Mouse (Mus musculus): ENCODE results near the gene Zmynd10. TPM values are rescaled to one million over a fixed set of nuclear protein-coding genes. Genes with fewer than 3 reads are reported as not detected.
A peak's percentile ranks its signal among the peaks of the same experiment; 100 is the strongest.

Gene Zmynd10
- total RNA-seq, 2 experiments from 2014 or later, result not detected

DNA sequence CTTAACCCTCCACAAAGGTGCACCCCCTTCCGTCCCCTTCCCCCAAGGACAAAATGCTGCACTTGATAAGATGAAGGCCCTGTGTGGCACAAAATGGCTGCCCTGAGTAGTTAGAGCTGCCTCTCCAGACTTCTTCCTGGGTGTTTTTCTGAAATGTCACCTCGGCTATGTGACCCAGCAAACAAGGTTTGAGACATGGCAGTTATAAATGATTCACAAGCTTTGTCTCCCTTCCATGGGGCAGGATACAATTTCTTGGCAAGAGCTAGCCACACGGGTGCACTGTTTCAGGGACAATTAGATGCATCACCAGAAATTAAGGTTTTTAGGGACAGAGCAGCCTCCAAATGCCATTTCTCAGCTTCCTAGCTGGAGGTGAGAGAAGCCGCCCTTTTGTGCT lies 6.7 kb upstream of the Zmynd10 start:
- no peak for DNase-seq

DNA sequence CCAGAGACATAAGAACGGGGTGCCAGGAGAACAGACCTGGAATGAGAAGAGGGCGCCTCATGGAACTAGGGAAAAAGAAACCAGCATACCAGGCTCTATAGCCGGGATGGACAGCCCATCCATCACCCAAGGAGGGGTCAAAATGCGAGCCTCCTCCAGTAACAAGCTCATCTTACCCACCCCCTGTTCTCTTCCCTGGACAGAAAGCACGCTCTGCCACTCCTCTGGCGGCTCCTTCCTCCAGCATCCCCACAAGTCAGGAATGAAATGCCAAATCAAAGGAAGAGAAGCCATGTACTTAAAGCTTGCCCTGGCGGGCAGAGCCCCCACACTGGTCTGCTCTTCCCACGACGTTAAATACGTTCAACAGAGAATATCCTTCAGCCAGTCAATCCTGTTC lies 6.1 kb upstream of the Zmynd10 start:
- no peak for DNase-seq

DNA sequence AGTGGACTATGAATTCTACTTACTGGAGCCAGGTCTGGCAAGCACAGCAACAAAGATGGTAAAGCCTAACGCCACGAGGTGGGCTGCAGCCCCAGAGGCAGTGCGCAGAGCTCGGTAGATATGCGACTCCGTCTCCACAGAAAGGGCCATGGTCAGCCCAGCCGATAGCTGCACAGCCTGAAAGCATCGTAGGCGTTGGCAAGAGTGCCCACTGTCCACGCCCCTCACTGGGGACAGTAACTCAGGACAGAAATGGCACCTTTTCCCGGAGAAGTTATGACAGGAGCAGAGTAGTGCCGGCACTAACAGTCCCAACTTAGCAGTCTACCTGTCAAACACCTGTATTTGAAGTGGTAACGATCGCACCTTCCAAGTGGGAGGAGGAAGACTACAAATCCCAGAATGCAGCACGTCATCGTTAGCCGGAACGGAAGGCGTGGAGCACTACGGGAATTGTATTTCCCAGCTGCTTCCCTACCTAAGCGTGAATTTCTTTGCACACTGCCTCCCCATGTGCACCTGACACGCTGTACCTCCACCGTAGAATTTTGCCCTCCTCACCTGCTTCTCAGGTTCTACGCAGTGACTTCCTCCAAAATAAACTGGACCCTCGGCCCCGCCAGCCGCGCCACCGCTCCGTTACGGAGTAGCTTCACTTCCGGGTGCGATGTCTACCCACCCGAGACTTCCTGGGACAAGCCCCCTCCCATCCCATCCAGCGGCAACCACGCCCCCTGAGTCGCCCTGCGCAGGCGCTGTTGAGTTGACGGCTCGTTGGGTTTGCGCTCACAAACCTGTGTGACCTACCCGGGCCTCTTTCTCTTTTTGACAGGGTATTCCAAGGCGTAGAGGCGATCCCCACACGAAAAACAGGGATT lies 5.4 kb upstream of the Zmynd10 start, which contains the start of the genes Cyb561d2 and Nprl2:
Gene Cyb561d2 (minus strand): TSS at position 720 of the 878 bp plus-strand sequence.
Gene Nprl2 (plus strand): TSS at position 753 of the 878 bp plus-strand sequence.
- peak; percentile 96 for DNase-seq

DNA sequence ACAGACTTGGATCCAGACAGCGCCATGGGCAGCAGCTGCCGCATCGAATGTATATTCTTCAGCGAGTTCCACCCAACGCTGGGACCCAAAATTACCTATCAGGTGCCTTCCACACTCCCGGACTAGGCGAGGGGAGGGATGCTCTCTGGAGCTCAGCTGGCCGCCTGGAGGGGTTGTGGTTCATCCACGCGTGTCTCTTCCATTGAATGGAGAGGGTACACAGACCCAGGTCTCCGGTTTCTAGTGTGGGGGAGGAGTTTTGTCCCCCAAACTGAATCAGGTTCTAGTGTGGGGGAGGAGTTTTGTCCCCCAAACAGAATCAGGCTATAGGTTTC lies 4.8 kb upstream of the Zmynd10 start:
- no peak for DNase-seq

DNA sequence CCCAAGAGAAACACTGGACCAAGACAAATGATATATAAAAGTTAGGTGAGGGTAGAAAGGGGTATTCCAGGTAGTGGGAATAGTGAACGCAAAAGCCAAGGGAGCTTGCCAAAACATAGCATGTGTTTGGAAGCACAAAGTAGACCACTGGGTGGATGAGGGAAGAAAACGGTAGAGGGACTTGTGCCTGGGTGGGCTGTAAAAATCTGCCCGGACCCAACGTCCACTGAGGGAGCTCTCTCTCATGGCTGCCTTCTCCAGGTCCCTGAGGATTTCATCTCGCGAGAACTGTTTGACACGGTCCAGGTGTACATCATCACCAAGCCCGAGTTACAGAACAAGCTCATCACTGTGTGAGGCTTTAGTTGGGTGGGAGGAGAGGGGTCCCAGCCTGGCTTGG lies 4.4 kb upstream of the Zmynd10 start:
- no peak for DNase-seq

DNA sequence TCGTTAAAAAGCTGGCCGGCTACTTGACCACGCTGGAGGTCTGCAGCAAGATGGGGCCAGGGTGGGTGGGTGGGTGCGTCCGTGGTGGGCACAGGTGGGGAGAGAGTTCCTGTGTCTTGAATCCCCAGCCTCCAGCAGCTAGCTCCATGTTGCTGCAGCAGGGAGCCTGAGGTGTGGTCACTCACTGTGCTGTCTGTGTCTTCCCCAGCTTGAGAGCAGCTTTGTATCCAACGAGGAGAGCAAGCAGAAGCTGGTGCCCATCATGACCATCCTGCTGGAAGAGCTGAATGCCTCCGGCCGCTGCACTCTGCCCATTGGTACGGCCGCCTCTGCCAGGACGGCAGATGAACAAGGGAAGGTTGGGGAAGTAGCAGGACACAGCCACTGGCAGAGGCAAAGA lies 3.8 kb upstream of the Zmynd10 start:
- DNase-seq, result no peak

DNA sequence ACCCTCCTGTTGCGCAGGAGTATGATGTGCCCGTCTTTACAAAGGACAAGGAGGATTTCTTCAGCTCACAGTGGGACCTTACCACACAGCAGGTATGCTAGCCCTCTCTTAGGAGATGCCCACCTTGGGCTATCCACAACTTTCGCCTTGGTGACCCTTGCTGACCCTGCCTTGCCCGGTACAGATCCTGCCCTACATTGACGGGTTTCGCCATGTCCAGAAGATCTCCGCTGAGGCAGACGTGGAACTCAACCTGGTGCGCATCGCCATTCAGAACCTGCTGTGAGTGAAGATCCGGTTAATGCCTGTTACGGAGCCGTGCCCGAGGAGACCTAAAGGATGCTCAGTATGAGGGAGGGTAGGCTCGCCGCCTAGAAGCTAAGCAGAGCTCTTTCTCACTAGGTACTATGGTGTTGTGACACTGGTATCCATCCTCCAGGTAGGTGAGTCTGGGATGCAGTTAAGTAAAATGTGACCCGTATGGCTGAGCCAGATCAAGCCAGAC lies 2.9 kb upstream of the Zmynd10 start:
- DNase-seq, result no peak

DNA sequence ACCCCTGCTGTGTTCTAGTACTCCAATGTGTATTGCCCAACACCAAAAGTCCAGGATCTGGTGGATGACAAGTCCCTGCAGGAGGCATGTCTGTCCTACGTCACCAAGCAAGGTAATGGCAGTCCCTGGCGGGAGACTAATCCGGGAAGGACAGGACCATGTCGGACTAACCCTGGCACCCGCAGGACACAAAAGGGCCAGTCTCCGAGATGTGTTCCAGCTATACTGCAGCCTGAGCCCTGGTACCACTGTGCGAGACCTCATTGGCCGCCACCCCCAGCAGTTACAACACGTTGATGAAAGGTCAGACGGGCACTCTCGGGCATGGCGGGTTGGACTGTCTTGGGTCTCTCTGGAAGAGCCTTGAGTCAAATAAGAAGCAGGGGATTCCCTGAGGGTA lies 2.4 kb upstream of the Zmynd10 start:
- no peak for DNase-seq

DNA sequence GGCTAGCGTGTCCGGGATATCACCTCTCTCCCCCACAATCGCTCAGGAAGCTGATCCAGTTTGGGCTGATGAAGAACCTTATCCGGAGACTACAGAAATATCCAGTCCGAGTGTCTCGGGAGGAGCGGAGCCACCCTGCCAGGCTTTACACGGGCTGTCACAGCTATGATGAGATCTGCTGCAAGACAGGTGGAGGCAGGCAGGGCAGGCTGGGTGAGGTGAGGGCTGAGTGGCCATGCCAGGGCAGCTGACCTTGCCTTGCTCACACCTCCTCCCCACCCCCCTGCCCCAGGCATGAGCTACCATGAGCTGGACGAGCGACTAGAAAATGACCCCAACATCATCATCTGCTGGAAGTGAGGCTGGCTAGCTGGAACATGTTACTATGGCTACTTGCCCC lies 1.9 kb upstream of the Zmynd10 start:
- DNase-seq, result no peak

DNA sequence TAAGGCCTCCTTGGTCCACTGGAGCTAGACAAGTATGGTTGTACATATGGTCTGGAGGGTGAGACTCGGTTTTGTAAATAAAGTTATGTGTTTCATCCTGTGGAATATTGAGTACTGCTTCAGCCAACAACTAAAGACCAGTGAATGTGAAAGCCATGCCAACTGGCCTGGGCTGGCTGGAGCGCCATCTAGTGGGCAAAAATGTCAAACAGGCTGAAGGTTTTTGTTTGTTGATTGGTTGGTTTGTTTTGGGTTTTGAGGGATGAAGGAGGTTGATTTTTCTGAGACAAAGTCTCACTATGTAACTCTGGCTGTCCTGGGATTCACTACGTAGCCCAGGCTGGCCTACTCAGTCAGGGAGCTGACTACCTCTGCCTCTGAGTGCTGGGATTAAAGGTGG lies 1.5 kb upstream of the Zmynd10 start:
- DNase-seq, result peak; percentile 88

DNA sequence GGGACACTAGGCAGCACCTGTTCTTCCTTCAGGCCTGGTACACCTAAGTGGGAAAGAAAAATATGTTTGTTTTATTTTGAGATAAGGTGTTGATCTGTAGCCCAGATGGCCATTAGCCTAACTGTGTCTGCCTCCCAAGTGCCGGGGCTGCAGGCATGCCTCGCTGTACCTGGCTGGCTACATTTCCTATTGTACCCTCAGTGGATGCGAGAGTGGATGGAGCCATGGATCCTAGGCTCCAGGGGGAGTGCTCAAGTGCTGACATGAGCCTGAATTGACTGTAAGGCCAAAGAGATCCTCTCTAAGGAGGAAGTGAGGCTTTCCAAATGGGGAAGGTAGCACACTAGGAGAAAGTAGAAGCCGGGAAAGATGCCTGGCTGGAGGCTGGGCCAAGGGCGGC lies 859 bp downstream of the Zmynd10 start:
- DNase-seq, result no peak

DNA sequence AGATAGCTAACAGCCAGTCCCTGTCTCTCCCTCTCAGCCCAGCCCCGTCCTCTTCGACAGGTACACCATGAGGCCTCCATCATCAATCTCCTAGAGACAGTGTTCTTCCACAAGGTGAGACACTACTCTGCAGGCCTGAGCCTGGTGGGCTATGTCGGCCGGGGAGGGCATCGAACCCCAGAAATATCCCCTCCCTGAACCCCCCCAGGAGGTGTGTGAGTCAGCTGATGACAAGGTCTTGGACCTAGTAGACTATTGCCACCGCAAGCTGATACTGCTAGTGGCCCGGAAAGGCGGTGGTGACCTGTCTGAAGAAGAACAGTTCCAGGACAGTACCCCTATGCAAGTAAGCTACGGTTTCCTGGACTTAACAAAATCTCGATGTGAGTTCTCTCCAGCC lies 1.7 kb downstream of the Zmynd10 start:
- DNase-seq, result no peak

DNA sequence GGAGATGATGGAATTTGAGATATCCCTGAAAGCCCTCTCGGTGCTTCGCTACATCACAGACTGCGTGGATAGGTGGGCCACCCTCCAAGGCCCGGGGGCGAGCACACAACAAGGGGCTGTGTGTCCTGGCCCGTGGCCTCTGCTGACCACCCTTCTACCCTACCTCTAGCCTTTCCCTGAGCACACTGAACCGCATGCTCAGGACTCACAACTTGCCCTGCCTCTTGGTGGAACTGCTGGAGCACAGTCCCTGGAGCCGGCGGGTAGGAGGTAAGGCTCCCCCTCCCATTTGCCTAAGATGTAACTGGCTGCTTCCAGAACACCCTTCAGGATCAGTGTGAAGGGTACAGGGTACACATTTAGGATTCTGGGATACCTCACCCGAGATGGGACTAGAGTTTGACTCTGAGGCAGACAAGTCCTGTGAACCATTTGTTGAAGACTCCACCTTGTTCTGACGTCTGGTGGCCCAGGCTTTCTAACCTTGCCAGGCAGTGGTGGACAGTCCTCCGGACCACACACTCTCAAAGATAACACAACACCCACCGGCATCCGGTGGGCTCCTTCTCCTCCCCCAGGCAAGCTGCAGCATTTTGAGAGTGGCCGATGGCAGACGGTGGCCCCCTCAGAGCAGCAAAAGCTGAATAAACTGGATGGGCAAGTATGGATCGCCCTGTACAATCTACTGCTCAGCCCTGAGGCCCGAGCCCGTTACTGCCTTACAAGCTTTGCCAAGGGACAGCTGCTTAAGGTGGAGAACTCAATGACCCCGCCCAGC lies 2.4 kb downstream of the Zmynd10 start:
- DNase-seq, result no peak

DNA sequence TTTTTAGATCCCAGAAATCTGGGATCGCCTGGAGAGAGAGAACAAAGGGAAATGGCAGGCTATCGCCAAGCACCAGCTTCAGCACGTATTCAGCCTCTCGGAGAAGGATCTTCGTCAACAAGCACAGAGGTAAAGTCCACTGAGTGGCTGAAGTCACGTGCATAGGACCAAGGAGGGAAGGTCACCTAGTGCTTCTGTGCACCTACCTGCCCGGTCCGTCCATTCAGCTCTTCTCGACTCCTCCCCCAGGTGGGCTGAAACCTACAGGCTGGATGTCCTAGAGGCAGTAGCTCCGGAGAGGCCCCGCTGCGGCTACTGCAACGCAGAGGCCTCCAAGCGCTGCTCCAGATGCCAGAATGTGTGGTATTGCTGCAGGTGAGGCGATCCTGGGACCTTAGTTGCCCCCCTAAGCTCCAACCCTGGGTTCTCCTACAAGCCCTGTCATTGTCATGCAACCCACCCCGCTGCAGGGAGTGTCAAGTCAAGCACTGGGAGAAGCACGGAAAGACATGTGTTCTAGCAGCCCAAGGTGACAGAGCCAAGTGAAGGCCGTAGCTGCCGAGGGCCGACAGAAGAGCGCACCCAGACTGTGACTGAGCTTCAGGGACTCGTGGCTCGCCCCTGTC lies 3.5 kb downstream of the Zmynd10 start:
- no peak for DNase-seq

DNA sequence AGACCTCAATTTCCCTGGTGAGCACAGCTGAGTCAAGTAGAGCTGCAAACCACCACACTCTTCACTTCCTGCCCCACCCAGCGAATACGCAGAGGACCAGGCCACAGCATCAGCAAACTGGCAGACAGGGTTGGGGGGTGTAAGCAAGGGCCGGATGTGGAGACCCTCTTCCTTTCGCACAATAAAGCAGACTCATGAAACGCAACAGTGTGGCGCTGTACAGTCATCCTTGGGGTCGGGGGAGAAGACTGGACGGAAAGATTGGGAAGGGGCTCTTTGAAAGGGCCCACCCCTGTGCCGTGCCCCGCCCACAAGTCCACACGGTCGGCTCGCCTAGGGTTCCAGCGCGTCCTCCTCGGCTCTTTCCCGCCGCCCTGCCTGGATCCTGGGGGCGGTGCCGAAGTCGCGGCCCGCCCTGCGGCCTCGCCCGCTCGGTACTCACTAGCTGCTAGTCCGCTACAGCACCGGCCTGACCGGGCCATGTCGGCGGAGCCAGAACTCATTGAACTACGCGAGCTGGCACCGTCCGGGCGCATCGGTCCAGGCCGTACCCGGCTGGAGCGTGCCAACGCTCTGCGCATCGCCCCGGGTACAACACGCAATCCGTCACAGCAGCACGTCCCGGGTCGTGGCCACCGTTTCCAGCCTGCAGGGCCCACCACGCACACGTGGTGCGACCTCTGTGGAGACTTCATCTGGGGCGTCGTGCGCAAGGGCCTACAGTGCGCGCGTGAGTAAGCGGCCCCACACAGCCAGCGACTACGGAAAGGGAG lies 4.2 kb downstream of the Zmynd10 start, which contains the start of gene Rassf1:
Gene Rassf1 (plus strand): TSS at position 439 of the 773 bp plus-strand sequence.
- DNase-seq, result peak; percentile 84

DNA sequence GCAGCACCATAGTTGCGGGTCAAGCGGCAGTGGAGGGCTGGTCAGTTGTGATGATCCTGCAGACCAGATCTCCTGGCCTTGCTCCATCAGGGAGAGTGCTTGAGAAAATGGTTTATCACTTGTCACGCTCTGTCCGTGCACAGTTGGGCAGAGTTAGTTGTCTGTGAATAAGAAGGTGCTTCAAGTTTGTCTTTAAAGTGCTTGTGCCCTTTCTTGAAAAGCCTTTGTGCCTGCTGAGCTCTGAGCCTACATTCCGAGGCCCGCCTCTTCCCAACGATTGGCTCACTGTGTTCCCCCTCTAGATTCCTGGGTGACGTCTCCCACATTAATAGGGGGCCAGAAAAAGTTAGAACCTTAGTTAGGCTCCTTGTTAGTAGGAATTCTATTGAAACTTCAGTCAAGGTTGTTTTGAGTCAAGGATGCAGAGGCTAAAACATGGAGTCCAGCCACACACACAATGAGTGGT lies 4.8 kb downstream of the Zmynd10 start:
- no peak for DNase-seq

DNA sequence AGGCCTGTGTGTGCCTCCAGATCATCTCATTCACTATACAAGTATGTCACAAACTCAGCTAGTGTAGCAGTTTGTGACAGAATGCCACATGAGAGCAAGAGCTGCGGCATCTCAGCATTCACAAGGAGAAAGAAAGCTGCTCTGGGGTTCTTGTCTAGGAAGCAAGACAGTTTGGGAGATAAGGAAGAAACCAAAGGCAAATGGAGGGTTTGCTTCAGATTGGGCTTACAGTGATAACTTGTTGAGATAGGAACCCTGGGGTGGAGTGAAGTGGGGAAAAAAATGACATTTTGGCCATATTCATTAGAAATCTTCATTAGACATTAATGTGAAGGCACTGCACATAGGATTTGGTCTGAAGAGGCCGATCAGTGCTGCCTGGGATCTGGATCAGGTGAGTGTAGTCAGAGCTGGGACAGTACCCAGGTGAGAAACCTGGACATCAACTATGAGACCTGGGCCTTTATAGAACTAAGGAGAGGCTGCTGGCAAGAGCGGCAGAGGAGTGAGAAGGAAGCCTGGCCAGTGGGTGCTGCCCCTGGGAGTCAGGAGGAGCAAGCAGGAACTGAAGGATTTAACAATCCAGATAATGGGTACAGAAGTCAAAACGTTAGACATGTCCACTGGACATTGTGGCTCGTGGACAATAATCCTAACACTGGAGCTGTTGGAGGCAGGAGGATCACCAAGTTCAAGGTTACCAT lies 5.7 kb downstream of the Zmynd10 start:
- DNase-seq, result no peak

DNA sequence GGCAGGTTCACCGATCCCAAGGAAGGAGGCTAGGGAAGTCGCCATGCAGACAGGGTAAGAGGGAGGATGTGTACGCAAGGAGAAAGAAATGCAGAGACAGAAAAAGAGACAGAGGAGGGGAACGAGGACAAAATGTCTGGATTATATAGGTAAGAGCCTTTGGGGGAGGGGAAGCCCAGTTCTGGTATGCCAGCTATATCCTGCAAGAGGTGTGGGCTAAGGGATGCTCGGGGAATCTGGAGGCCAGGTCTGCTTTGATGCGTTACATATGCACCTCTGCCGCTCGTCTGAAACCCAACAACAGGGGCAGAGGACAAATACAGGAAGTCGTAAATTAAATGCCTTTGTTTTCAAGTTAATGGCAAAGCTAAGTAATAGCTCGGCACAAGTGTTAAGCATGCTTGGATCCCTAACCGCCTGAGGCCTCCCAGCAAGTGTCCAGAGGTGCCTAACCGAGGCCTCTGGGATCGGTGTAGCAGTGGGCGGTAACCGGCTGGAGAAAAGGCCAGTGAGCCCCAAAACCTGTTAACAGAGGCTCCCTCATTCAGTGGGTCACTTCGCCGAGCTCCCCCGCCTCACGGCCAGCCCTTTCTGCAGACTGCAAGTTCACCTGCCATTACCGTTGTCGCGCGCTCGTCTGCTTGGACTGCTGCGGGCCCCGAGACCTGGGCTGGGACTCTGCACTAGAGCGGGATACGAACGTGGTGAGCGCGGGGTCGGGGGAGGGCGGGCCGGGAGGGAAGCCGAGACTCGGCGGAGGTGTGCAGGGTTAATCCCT lies 6.6 kb downstream of the Zmynd10 start:
- DNase-seq, result peak; percentile 61

DNA sequence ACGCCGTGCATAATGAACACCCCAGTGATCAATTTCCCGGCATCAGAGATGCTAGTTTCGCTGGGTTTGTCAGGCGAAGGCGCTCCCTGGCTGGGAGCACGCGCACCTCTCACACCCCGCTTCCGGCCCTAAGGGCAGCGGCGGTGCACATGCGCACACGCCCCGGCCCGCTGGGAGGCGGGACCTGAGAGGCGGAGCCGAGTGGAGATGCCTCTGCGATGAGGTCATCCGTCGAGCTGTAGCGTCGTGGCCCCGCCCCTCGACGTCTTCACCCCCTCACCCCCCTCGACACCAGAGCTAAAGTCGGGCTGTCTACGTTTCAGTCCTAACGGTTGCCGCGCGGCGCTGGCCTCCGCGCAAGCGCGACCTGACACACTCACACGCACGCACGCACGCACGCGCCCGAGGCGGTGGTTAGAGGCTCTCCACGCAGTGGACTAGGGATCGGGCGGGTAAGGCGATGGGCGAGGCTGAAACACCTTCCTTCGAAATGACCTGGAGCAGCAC lies 7.3 kb downstream of the Zmynd10 start:
- peak; percentile 96 for DNase-seq

DNA sequence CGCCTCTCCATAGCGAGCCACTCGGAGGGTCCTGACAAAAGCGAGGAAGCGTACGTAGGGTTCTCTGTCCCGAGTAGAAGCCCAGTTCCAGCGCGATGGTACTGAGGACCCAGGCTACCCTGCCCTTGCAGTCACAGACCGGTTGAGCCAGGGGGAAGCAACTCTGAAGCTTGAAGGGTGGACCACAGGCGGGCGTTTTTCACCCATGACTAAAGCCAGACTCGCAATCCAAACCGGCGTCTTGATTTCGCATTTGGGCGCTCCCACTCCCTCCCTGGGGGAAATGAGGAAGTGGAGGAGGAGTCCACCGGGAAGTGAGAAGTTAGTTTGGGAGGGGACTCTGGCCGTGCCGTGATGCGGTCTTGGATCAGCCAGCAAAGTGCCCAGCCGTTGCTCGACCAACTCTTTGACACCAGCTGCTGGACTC lies 7.9 kb downstream of the Zmynd10 start:
- peak; percentile 75 for DNase-seq

All from adrenal gland, postnatal 10 days (tissue).